Mouse (Mus musculus): ENCODE measurements at regions not wholly inside any gene's neighbourhood (a gene's known extent, or its start where the extent isn't known, plus 50 kb on each side); places are given as distances from the start of the nearest gene placed in this dataset.
"Not testable (repeated sequence)": the region's sequence is repeated elsewhere in the genome, so short reads cannot be mapped to it uniquely, and the experiment has no call there.

DNA sequence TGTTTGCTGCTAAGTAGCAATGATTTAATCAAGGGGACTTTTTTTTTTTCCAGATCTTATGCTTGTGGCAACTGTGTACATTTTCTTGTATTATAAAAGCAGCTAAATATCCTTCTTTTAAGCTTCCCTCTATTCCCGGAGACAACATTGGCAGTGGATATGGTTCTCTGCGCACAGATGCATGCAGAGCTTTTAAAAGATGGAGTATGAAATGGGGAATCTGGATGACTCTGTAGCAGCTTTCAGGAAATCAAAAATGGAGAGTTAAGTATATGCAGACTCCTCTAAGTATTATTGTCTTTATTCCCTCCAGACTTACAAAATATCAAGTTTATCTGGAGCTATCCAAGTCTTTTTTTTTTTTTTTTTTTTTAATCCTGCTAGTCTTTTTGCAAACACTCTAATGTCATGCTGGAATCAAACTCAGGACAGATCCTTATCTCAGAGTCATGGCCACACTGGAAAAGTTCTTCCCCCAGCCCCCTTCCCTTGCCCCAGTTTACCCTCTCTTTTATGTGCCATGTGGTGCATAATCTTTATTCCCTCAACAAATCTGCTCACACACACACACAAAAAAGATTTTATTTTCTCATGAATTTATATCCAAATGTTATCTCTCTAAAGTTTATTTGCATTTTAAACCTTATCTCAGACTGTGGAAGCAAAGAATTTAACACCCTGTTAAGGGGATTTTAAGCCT, 1080.3 kb upstream of the Cdh6 start:
- no peak for DNase-seq (ENCODE audit: extremely low spot score, low read depth, low spot score)

DNA sequence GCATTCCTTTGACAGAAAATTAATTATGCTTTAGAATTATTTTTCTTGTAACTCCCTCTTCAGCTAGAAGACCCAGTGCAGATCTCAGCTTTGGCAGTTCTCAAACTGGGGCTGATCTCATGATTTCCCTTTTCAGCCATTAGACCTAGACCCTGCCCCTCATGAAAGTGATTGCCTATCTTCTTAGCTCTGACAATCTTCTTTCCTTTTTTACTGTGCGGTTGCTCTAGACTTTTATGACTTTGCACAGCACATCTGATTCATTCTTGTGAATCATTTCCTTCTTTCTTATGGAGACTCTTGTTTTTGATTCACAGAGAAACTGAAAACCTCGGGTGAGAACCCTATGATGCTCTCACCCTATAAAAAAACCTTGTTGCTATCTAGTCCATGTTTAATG, 1078.3 kb upstream of the Cdh6 start:
- no peak for DNase-seq (ENCODE audit: extremely low spot score, low read depth, low spot score)

DNA sequence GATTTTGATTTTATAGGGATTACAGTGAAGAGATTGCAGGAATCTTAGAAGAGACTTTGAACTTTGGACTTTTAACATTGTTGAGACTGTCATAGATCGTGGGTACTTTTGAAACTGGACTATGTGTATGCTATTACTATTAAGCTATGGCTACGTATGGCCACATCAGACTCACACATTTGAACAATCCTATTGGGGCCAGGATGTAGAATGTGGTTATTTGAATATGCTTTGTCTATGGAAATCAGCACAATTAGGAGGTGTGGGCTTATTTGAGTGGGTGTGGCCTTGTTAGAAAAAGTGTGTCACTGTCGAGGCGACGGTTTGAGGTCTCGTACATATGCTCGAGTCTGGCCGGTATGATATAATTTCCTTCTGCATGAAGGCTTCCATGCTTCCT, 1041.8 kb upstream of the Cdh6 start:
- DNase-seq (ENCODE audit: extremely low spot score, low read depth, low spot score) = no peak

DNA sequence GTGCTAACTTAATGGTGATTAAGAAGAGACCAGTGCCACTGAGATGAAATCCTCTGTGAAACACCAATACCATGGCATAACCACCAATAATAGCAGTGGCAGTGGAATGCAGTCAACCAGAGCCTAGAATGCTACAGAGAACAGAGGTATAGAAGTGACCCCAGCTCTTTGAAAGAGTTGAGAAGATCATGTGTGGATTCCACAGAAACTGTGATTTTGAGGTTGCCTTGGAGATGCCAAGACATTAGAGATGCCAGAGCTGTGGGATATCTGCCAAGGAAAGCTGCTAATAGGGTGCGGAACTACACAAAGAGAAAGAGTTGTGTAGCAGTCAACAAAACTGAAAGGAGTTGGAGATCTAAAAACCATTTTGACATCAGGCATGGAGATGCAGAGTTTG, 1041.3 kb upstream of the Cdh6 start:
- no peak for DNase-seq (ENCODE audit: extremely low spot score, low read depth, low spot score)

GRCm38 (mm10) chr15:14177523-14177922, 1004.0 kb upstream of the Cdh6 start:
- no peak for DNase-seq (ENCODE audit: extremely low spot score, low read depth, low spot score)

DNA sequence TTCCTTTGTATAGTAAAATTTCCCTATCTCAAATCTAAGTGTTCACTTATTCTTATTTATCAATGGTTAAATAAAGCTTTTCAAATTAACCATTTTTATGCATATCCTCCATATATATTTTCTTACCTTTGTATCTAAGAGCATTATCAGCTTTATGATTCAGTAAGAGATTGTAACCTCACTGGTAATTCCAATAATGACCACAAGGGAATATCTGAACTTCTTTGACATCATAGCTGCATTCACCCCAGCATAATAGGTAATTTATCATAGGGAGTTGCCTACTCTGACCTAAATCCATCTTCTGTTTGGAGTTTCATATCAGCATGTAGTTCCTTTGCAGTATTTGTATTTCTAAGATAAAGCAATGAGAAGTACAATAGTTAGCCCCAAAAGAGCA, 963.9 kb upstream of the Cdh6 start:
- DNase-seq (ENCODE audit: extremely low spot score, low read depth, low spot score) = no peak

DNA sequence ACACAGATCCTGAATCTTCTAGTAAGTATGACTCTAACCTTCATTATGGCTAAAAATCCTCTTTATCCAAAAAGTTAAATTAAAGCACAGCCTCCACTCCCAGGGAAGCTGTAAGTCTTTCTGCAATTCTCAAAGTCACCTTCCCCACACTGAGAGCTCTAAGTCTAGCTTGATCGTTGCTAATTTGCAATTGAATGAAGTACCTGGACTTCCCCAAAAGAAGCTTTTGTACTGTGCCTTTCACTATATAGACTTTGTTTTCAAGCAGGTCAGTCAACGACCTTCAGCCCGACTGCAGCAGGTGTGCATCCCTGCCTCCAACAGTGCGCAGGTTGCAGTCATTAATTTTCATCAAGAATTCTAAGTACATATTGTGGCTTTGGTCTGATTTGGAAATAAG, 950.4 kb upstream of the Cdh6 start:
- no peak for DNase-seq (ENCODE audit: extremely low spot score, low read depth, low spot score)

GRCm38 (mm10) chr15:14118321-14118720, 944.8 kb upstream of the Cdh6 start:
- DNase-seq (ENCODE audit: extremely low spot score, low read depth, low spot score) = not testable (repeated sequence)

DNA sequence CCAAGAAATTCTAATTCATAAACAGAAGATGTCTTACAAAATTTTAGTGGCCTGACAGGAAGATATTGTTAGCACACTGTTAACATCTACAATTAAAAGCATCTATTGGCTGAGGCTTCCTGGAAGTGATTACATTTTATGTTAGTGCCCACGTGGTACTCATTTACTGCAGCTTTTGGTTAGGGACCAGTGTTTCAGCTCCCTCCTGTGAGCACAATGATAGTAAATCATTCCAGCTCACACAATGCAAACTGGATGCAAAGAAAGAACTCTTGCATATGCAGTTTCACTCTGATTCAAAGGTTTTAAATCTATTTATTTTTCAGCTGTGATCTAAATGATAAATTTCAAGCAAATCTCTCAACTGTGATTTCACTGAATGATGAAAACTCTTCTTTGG, 928.3 kb upstream of the Cdh6 start:
- DNase-seq (ENCODE audit: extremely low spot score, low read depth, low spot score) = peak; percentile 41

- DNase-seq (ENCODE audit: extremely low spot score, low read depth, low spot score) = no peak
These were observed 878.4 kb upstream of the Cdh6 start for GRCm38 (mm10) chr15:14051872-14052271.

Measured in hindlimb bud, embryonic 11.5 days (tissue).